Mouse (Mus musculus) ES-E14 (cell line): ENCODE data around the gene Tmem190. TPM values are rescaled to one million over a fixed set of nuclear protein-coding genes. Genes with fewer than 3 reads are reported as not detected.
A peak's percentile ranks its signal among the peaks of the same experiment; 100 is the strongest.

Experiments
- DNase-seq: peaks from one replicate; pipeline ENCODE4 v3.0.0-alpha.2; 2013; ENCODE audit warnings: low read depth, low spot score
- H3K27ac ChIP-seq: 2 replicates; pipeline ENCODE4 v1.5.1; 2012; ENCODE audit warnings: low read depth, mild to moderate bottlenecking, low read length, moderate library complexity, mixed read lengths; ENCODE audit not compliant: poor library complexity, insufficient read depth, severe bottlenecking
- H3K36me3 ChIP-seq: 2 replicates; pipeline ENCODE4 v1.6.1; 2012; ENCODE audit warnings: mild to moderate bottlenecking, low read length, moderate library complexity, mixed read lengths; ENCODE audit not compliant: control insufficient read depth, poor library complexity, insufficient read depth, severe bottlenecking
- H3K4me1 ChIP-seq, 2 experiments: fragments of 150-350 bp in 1 of 2; sonication (generic) in 1 of 2; 2 replicates each; pipeline ENCODE4 v1.6.1; 2012; ENCODE audit warnings: low read length in 2 of 2, mild to moderate bottlenecking in 1 of 2, mixed read lengths in 1 of 2; ENCODE audit not compliant: control insufficient read depth in 2 of 2, insufficient read depth in 2 of 2, poor library complexity in 1 of 2
- H3K4me3 ChIP-seq, 2 experiments: fragments of 150-350 bp in 1 of 2; sonication (generic) in 1 of 2; 2 replicates each; pipeline ENCODE4 v1.5.1; 2012; ENCODE audit warnings: low read length in 2 of 2, low read depth in 1 of 2, mild to moderate bottlenecking in 1 of 2, mixed read lengths in 1 of 2; ENCODE audit not compliant: insufficient read depth in 1 of 2, poor library complexity in 1 of 2, severe bottlenecking in 1 of 2
- H3K9ac ChIP-seq: 2 replicates; pipeline ENCODE4 v1.6.1; 2012; ENCODE audit warnings: low read depth, mild to moderate bottlenecking, low read length, mixed read lengths; ENCODE audit not compliant: poor library complexity, insufficient read depth, severe bottlenecking
- H3K9me3 ChIP-seq: fragments of 150-350 bp; sonication (generic); 2 replicates; pipeline ENCODE4 v1.6.1; 2012; ENCODE audit warnings: low read depth, mild to moderate bottlenecking, low read length; ENCODE audit not compliant: control insufficient read depth, insufficient read depth
- CHD2 ChIP-seq: IDR thresholded peaks from 2 replicates; pipeline ENCODE4 v1.6.1; 2014; ENCODE audit warnings: mild to moderate bottlenecking, low read depth, low read length, inconsistent platforms
- HCFC1 ChIP-seq: IDR thresholded peaks from 2 replicates; pipeline ENCODE4 v1.6.1; 2012; ENCODE audit warnings: low read length, inconsistent platforms, borderline replicate concordance; ENCODE audit not compliant: insufficient read depth
- MAFK ChIP-seq: IDR thresholded peaks from 2 replicates; pipeline ENCODE4 v1.6.1; 2014; ENCODE audit warnings: mild to moderate bottlenecking, low read depth, low read length, inconsistent platforms; ENCODE audit not compliant: insufficient read depth
- ZC3H11A ChIP-seq: IDR thresholded peaks from 2 replicates; pipeline ENCODE4 v1.6.1; 2012; ENCODE audit warnings: low read depth, mild to moderate bottlenecking, inconsistent platforms, low read length, borderline replicate concordance
- ZNF384 ChIP-seq: IDR thresholded peaks from 2 replicates; pipeline ENCODE4 v1.6.1; 2012; ENCODE audit warnings: low read depth, low read length, inconsistent platforms
- in situ Hi-C, 2 experiments: fragments of 600-800 bp; cut with MboI; formaldehyde crosslinking; loops; one replicate each; pipeline ENCODE4 v1.15.1; 2025; ENCODE audit warnings: low sequenced_read_pairs in 2 of 2, inconsistent platforms in 1 of 2; ENCODE audit not compliant: unreplicated experiment in 2 of 2
- total RNA-seq: library from RNA; depleted of rRNA; stranded (reverse); fragments of 300-350 nt; gene quantifications from 2 replicates; pipeline ENCODE4 v1.2.3, GENCODE M21; 2012

Tmem190 gene
- total RNA-seq, 1 experiment = not detected

- no peak for TF ChIP-seq HCFC1
- no peak for TF ChIP-seq MAFK
- no peak for TF ChIP-seq ZC3H11A
- no peak for TF ChIP-seq ZNF384
- no peak for TF ChIP-seq CHD2
- Histone ChIP-seq H3K36me3 (peaks cover 28% of the 10 kb centered on the region), H3K4me1 (peaks cover 0 to 11% of the 10 kb centered on the region in 2 experiments; a peak in 1 of 4 replicates), H3K4me3 (peak overlapping the region; percentile 90 to 95), H3K27ac (peak overlapping the region; percentile 63), H3K9me3 (no peaks in the 10 kb centered on the region), H3K9ac (peak overlapping the region; percentile 94)
- in situ Hi-C loops = no loop called here
- no peak for DNase-seq
Observed at GRCm38 (mm10) chr7:4740309-4740727, 42.4 kb upstream of the Tmem190 start.

- peaks cover 0 to 16% of the 10 kb centered on the region in 2 experiments; a peak in 1 of 4 replicates for H3K4me1 ChIP-seq
- peak; percentile 85 for DNase-seq
- peak overlapping the region; percentile 63; the same call in 1 of the 2 replicates for H3K27ac ChIP-seq
Observed at GRCm38 (mm10) chr7:4741151-4741550, 41.6 kb upstream of the Tmem190 start.

GRCm38 (mm10) chr7:4741672-4742481, 40.9 kb upstream of the Tmem190 start:
- in situ Hi-C loops = no loop called here
- Histone ChIP-seq H3K27ac (no peak overlapping the region), H3K9me3 (no peaks in the 10 kb centered on the region), H3K9ac (no peak overlapping the region; the same call in 1 of the 2 replicates), H3K4me3 (peak overlapping the region; percentile 90 to 95; a peak in 2 of 4 replicates), H3K36me3 (peaks cover 41% of the 10 kb centered on the region), H3K4me1 (peaks cover 0 to 22% of the 10 kb centered on the region in 2 experiments; a peak in 1 of 4 replicates)
- TF ChIP-seq HCFC1 = no peak
- no peak for TF ChIP-seq CHD2
- no peak for TF ChIP-seq MAFK
- TF ChIP-seq ZC3H11A = no peak
- TF ChIP-seq ZNF384 = no peak
- DNase-seq = no peak

More at GRCm38 (mm10) chr7:4741151-4741550, 41.6 kb upstream of the Tmem190 start:
- in situ Hi-C loops = no loop called here
- TF ChIP-seq ZC3H11A = no peak
- TF ChIP-seq HCFC1 = no peak
- TF ChIP-seq ZNF384 = no peak
- TF ChIP-seq CHD2 = no peak
- TF ChIP-seq MAFK = no peak
- Histone ChIP-seq H3K36me3 (peaks cover 35% of the 10 kb centered on the region), H3K4me3 (peak overlapping the region; percentile 90 to 95), H3K9ac (peak overlapping the region; percentile 94; the same call in 1 of the 2 replicates), H3K9me3 (no peaks in the 10 kb centered on the region)

- H3K9ac ChIP-seq = no peak overlapping the region
- H3K27ac ChIP-seq = no peak overlapping the region
- H3K9me3 ChIP-seq = no peaks in the 10 kb centered on the region
- in situ Hi-C loops = no loop called here
- peaks cover 41% of the 10 kb centered on the region for H3K36me3 ChIP-seq
- TF ChIP-seq ZNF384 (no peak), ZC3H11A (no peak), MAFK (no peak), CHD2 (no peak), HCFC1 (no peak)
- H3K4me3 ChIP-seq = no peak overlapping the region
- no peak for DNase-seq
- H3K4me1 ChIP-seq = peaks cover 0 to 24% of the 10 kb centered on the region in 2 experiments; a peak in 1 of 4 replicates
Observed at GRCm38 (mm10) chr7:4742482-4742819, 40.3 kb upstream of the Tmem190 start.
